Mouse (Mus musculus) olfactory bulb, adult 2 months (tissue): Measurements from ENCODE around the gene Bicd2.

Source experiments
- CTCF ChIP-seq: fragments of 200-500 bp; IDR thresholded peaks from 2 replicates; pipeline ENCODE4 v1.5.1; 2012; ENCODE audit warnings: low read depth, mild to moderate bottlenecking, low read length, moderate library complexity; ENCODE audit not compliant: insufficient read depth
- POLR2A ChIP-seq: fragments of 200-500 bp; IDR thresholded peaks from 2 replicates; pipeline ENCODE4 v1.6.1; 2012; ENCODE audit warnings: mild to moderate bottlenecking, low read depth, low read length, moderate library complexity; ENCODE audit not compliant: insufficient read depth

DNA sequence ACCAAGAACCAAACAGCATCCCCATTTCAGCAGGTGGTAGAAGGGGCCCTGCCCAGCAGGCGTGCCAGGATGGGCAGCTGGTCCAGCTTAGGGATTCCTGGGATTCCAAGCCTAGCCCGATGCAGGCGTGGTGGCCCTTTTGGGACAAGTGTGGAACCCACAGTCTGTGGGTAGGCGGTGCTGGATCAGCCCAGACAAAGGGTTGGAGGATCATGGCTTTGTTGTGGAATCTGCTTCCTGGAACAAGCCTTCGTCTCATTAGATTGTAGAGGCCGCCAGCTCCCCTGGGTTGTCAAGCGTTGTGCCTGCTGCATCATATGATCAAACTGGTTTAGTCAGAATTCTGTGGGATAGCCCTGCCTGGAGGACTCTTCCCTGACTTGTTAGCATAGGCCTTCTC is 21.0 kb downstream of the Bicd2 start:
- no peak for TF ChIP-seq CTCF
- no peak for TF ChIP-seq POLR2A
